36 mouse cellular contexts compared by ENCODE assay signal in the genomic region with DNA sequence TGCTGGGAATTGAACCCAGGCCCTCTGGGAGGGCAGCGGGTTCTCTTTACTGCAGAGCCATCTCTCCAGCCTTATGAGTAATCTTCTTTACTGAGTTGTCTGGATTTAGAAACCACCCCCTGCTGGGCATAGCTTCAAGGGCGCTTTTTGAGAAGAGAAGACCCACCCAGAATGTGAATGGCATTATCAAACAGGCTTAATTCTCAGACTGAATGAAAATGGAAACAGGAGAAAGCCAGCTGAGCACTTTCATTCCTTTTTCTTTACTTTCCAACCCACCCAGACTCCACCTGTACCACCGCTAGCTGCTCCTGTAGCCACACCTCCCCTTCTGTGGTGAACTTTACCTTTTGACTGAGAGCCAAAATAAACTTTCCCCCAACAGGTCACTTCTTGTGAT. TPM values are rescaled to one million over a fixed set of nuclear protein-coding genes. Genes with fewer than 3 reads are reported as not detected.
DNase-seq lines count a peak whose midpoint lies in the region; ATAC-seq and TF ChIP-seq lines count a peak whose summit lies in the region.
"Had no signal": no experiment of that assay in that cellular context is flagged by ENCODE, and none has a peak within 500 bp of the region (broad histone marks: within the 10 kb centered on the region; RNA-seq: fewer than 3 reads in every experiment).

No protein-coding gene starts in this region.

- H3K9ac ChIP-seq in liver, postnatal 0 days (replicated peaks) = no peak overlapping the region
- no peak overlapping the region for H3K9ac ChIP-seq in liver, embryonic 11.5 days (ENCODE audit: low read depth, low read length)
- no peak overlapping the region; the same call in 1 of the 2 replicates for H3K9ac ChIP-seq in ES-E14 (ENCODE audit: insufficient read depth, low read depth, low read length, poor library complexity, severe bottlenecking)
- no peak overlapping the region for H3K9ac ChIP-seq in forebrain, embryonic 12.5 days
- H3K9ac ChIP-seq: embryonic facial prominence, embryonic 12.5 days; embryonic facial prominence, embryonic 15.5 days; forebrain, embryonic 13.5 days; forebrain, postnatal 0 days; hindbrain, embryonic 12.5 days; hindbrain, embryonic 15.5 days had no signal

- H3K4me3 ChIP-seq in kidney, adult 2 months (ENCODE audit: insufficient read depth, low read depth, low read length) = no peak overlapping the region
- no peak overlapping the region for H3K4me3 ChIP-seq in liver, postnatal 0 days (ENCODE audit: low read depth, low read length)
- H3K4me3 ChIP-seq in liver, embryonic 11.5 days (ENCODE audit: low read depth, low read length) = no peak overlapping the region
- H3K4me3 ChIP-seq in ES-E14 (ENCODE audit: insufficient read depth in 1 of 2, low read depth in 1 of 2, low read length in 2 of 2, poor library complexity in 1 of 2, severe bottlenecking in 1 of 2) = no peak overlapping the region
- no peak overlapping the region for H3K4me3 ChIP-seq in forebrain, embryonic 12.5 days (replicated peaks)
- H3K4me3 ChIP-seq: embryonic facial prominence, embryonic 12.5 days; embryonic facial prominence, embryonic 15.5 days; forebrain, embryonic 13.5 days; gastrocnemius, adult 2 months; hindbrain, embryonic 12.5 days; hindbrain, embryonic 15.5 days had no signal

- no peak for TF ChIP-seq CTCF in kidney, adult 2 months (conservative IDR thresholded peaks at IDR 0.05; ENCODE audit: insufficient read depth, insufficient read length, low read depth, low read length)
- TF ChIP-seq CTCF in liver, postnatal 0 days (IDR thresholded peaks at IDR 0.05; ENCODE audit: low read depth) = no peak

- H3K27me3 ChIP-seq in kidney, adult 2 months (replicated peaks; ENCODE audit: control insufficient read depth, insufficient read depth, low read length) = no peaks in the 10 kb centered on the region
- no peaks in the 10 kb centered on the region for H3K27me3 ChIP-seq in liver, postnatal 0 days (ENCODE audit: insufficient read depth, low read length)
- H3K27me3 ChIP-seq in liver, embryonic 11.5 days (replicated peaks; ENCODE audit: control insufficient read depth, insufficient read depth, low read length) = no peaks in the 10 kb centered on the region
- H3K27me3 ChIP-seq in forebrain, embryonic 12.5 days = no peaks in the 10 kb centered on the region; the same call in 1 of the 2 replicates
- H3K27me3 ChIP-seq: CH12.LX; embryonic facial prominence, embryonic 12.5 days; embryonic facial prominence, embryonic 15.5 days; forebrain, embryonic 13.5 days; hindbrain, embryonic 12.5 days; hindbrain, embryonic 15.5 days had no signal

- in situ Hi-C loops in ES-E14 (cut with MboI; ENCODE audit: low sequenced_read_pairs in 2 of 2, unreplicated experiment in 2 of 2) = no loop called here

- H3K4me2 ChIP-seq in liver, postnatal 0 days (ENCODE audit: low read depth, low read length) = peak overlapping the region; percentile 27; the same call in 1 of the 2 replicates
- no peak overlapping the region for H3K4me2 ChIP-seq in liver, embryonic 11.5 days
- no peak overlapping the region for H3K4me2 ChIP-seq in forebrain, embryonic 12.5 days
- H3K4me2 ChIP-seq: embryonic facial prominence, embryonic 12.5 days; embryonic facial prominence, embryonic 15.5 days; forebrain, embryonic 13.5 days; heart, embryonic 11.5 days; hindbrain, embryonic 12.5 days; hindbrain, embryonic 15.5 days had no signal

- H3K9me3 ChIP-seq in liver, postnatal 0 days (ENCODE audit: low read length) = no peaks in the 10 kb centered on the region
- H3K9me3 ChIP-seq in liver, embryonic 11.5 days (ENCODE audit: control insufficient read depth, low read length) = no peaks in the 10 kb centered on the region
- no peaks in the 10 kb centered on the region for H3K9me3 ChIP-seq in ES-E14 (ENCODE audit: control insufficient read depth, insufficient read depth, low read depth, low read length)
- H3K9me3 ChIP-seq in forebrain, embryonic 12.5 days = no peaks in the 10 kb centered on the region
- H3K9me3 ChIP-seq: embryonic facial prominence, embryonic 12.5 days; embryonic facial prominence, embryonic 15.5 days; forebrain, embryonic 13.5 days; hindbrain, embryonic 12.5 days; hindbrain, embryonic 15.5 days had no signal

- no peak overlapping the region for H3K27ac ChIP-seq in kidney, adult 2 months (ENCODE audit: insufficient read depth, low read depth, low read length)
- H3K27ac ChIP-seq in liver, postnatal 0 days (ENCODE audit: low read depth) = no peak overlapping the region
- H3K27ac ChIP-seq in liver, embryonic 11.5 days (ENCODE audit: low read depth, low read length) = no peak overlapping the region
- peak overlapping the region; percentile 96; the same call in 1 of the 2 replicates for H3K27ac ChIP-seq in ES-E14 (ENCODE audit: insufficient read depth, low read depth, low read length, poor library complexity, severe bottlenecking)
- H3K27ac ChIP-seq in forebrain, embryonic 12.5 days = no peak overlapping the region
- H3K27ac ChIP-seq: embryonic facial prominence, embryonic 12.5 days; embryonic facial prominence, embryonic 15.5 days; forebrain, embryonic 13.5 days; gastrocnemius, adult 2 months; hindbrain, embryonic 12.5 days; hindbrain, embryonic 15.5 days had no signal

- no peak for TF ChIP-seq EP300 in liver, postnatal 0 days (IDR thresholded peaks at IDR 0.05; ENCODE audit: low read depth)

- H3K4me1 ChIP-seq in kidney, adult 2 months (ENCODE audit: control insufficient read depth, insufficient read depth, low read length) = no peaks in the 10 kb centered on the region; the same call in 1 of the 2 replicates
- H3K4me1 ChIP-seq in liver, postnatal 0 days (ENCODE audit: insufficient read depth) = no peaks in the 10 kb centered on the region
- H3K4me1 ChIP-seq in liver, embryonic 11.5 days (replicated peaks; ENCODE audit: control insufficient read depth, insufficient read depth, low read length) = no peaks in the 10 kb centered on the region
- H3K4me1 ChIP-seq in ES-E14 (ENCODE audit: control insufficient read depth in 2 of 2, insufficient read depth in 2 of 2, low read length in 2 of 2, poor library complexity in 1 of 2) = peaks cover 18 to 25% of the 10 kb centered on the region in 2 experiments
- H3K4me1 ChIP-seq in forebrain, embryonic 12.5 days = no peaks in the 10 kb centered on the region
- H3K4me1 ChIP-seq: embryonic facial prominence, embryonic 15.5 days; forebrain, embryonic 13.5 days; hindbrain, embryonic 12.5 days; hindbrain, embryonic 15.5 days had no signal

- H3K36me3 ChIP-seq in kidney, adult 2 months (ENCODE audit: control insufficient read depth, insufficient read depth, low read length) = no peaks in the 10 kb centered on the region
- H3K36me3 ChIP-seq in liver, postnatal 0 days (replicated peaks; ENCODE audit: insufficient read depth, low read length) = no peaks in the 10 kb centered on the region
- no peaks in the 10 kb centered on the region for H3K36me3 ChIP-seq in liver, embryonic 11.5 days (ENCODE audit: control insufficient read depth, insufficient read depth, low read length)
- H3K36me3 ChIP-seq in ES-E14 (ENCODE audit: control insufficient read depth, insufficient read depth, low read length, poor library complexity, severe bottlenecking) = no peaks in the 10 kb centered on the region
- H3K36me3 ChIP-seq in forebrain, embryonic 12.5 days (replicated peaks) = no peaks in the 10 kb centered on the region
- H3K36me3 ChIP-seq: embryonic facial prominence, embryonic 12.5 days; embryonic facial prominence, embryonic 15.5 days; hindbrain, embryonic 12.5 days; hindbrain, embryonic 15.5 days had no signal

- 70% methylated on average over 3 of the region's 3 CpGs for WGBS in kidney, adult 2 months
- WGBS in liver, postnatal 0 days (ENCODE audit: insufficient replicate concordance) = 61% methylated on average over 3 of the region's 3 CpGs
- WGBS in liver, embryonic 11.5 days = 71% methylated on average over 3 of the region's 3 CpGs
- 51% methylated on average over 3 of the region's 3 CpGs for WGBS in forebrain, embryonic 12.5 days

- TF ChIP-seq POLR2A in kidney, adult 2 months (IDR thresholded peaks at IDR 0.05; ENCODE audit: low read depth, low read length) = no peak

- 0 out of 2 replicates have a peak, but pooled peaks have one; percentile 40 for ATAC-seq in liver, postnatal 0 days
- ATAC-seq in liver, embryonic 11.5 days (replicated peaks; ENCODE audit: low FRiP score) = no peak
- no peak for ATAC-seq in forebrain, embryonic 12.5 days (ENCODE audit: low FRiP score)
- ATAC-seq: forebrain, embryonic 13.5 days; forebrain, postnatal 0 days had no signal

- peak; percentile 26 for DNase-seq in kidney, adult 2 months
- DNase-seq in kidney, adult 18-20 months = no peak
- no peak for DNase-seq in liver, postnatal 0 days
- no peak for DNase-seq in liver, embryonic 11.5 days (ENCODE audit: low spot score)
- DNase-seq in ES-E14 (ENCODE audit: low read depth, low spot score) = peak; percentile 88
- peak; percentile 27 for DNase-seq in brain, adult 2 months (ENCODE audit: low read depth, low spot score)
- no peak for DNase-seq in testis, postnatal 10 days (ENCODE audit: low spot score)
- DNase-seq: adrenal gland, postnatal 10 days; adrenal gland, postnatal 36 days; B cell, adult 2 months; cerebellum, adult 11 months; cerebellum, adult 2 months; cerebellum, adult 9-11 months; cerebellum, postnatal 25 days; forebrain, postnatal 0 days; gastrocnemius, adult 2 months; gastrocnemius, postnatal 14 days; heart, adult 11 months had no signal

RNA-seq across cellular contexts. Expression of gene Zfp57, which starts 5.5 kb away (rescaled TPM):
- 2.0 and 3.0 TPM in 2 replicates for polyA plus RNA-seq in kidney, adult 2 months (2012; rRNA removed)
- 1.4 and 2.3 TPM in 2 replicates for polyA plus RNA-seq in liver, postnatal 0 days (2015; fragmentation: Nextera tagmentation; extraction: Ambion mirVana)
- 28.3 and 28.8 TPM in 2 replicates for polyA plus RNA-seq in liver, embryonic 11.5 days (2014; fragmentation: Nextera tagmentation; extraction: Ambion mirVana)
- total RNA-seq in ES-E14 (2012; rRNA removed) = 360 and 437 TPM in 2 replicates
- 193 and 197 TPM in 2 replicates for polyA plus RNA-seq in forebrain, embryonic 12.5 days (2016; fragmentation: Nextera tagmentation; extraction: Ambion mirVana)
- total RNA-seq: CH12.LX, MEL had no signal

RNA-seq across cellular contexts. Expression of gene H2-M5, which starts 6.1 kb away (rescaled TPM):
- 0.03 and 0.08 TPM in 2 replicates for polyA plus RNA-seq in kidney, adult 2 months (2012; rRNA removed)
- 0.04 TPM in 1 of 2 replicates, not detected in the other for polyA plus RNA-seq in liver, postnatal 0 days (2015; fragmentation: Nextera tagmentation; extraction: Ambion mirVana)
- polyA plus RNA-seq in liver, embryonic 11.5 days (2014; fragmentation: Nextera tagmentation; extraction: Ambion mirVana) = 0.08 and 0.09 TPM in 2 replicates
- total RNA-seq in ES-E14 (2012; rRNA removed) = 49.4 and 55.4 TPM in 2 replicates
- 1.3 and 1.6 TPM in 2 replicates for polyA plus RNA-seq in forebrain, embryonic 12.5 days (2016; fragmentation: Nextera tagmentation; extraction: Ambion mirVana)
- total RNA-seq: adrenal gland, adult 18-20 months; adrenal gland, postnatal 10 days; adrenal gland, postnatal 36 days; common myeloid progenitor, adult 5-6 weeks; gastrocnemius, postnatal 14 days; heart, postnatal 25 days; hematopoietic stem cell, adult 5-6 weeks; MEL had no signal
- polyA plus RNA-seq: heart, postnatal 0 days had no signal

RNA-seq across cellular contexts. Expression of gene 2410137M14Rik, which starts 14.4 kb away (rescaled TPM):
- polyA plus RNA-seq in kidney, adult 2 months (2012; rRNA removed) = 0.25 TPM in 1 of 2 replicates, not detected in the other
- polyA plus RNA-seq in liver, postnatal 0 days (2015; fragmentation: Nextera tagmentation; extraction: Ambion mirVana) = not detected in 2 replicates
- polyA plus RNA-seq in liver, embryonic 11.5 days (2014; fragmentation: Nextera tagmentation; extraction: Ambion mirVana) = not detected in 2 replicates
- 14.8 and 16.9 TPM in 2 replicates for total RNA-seq in ES-E14 (2012; rRNA removed)
- polyA plus RNA-seq in forebrain, embryonic 12.5 days (2016; fragmentation: Nextera tagmentation; extraction: Ambion mirVana) = not detected in 2 replicates
- total RNA-seq: adrenal gland, adult 18-20 months; adrenal gland, postnatal 10 days; adrenal gland, postnatal 36 days; CH12.LX; common myeloid progenitor, adult 5-6 weeks; gastrocnemius, postnatal 4 days; hematopoietic stem cell, adult 5-6 weeks; MEL had no signal
- polyA plus RNA-seq: embryonic facial prominence, embryonic 12.5 days; embryonic facial prominence, embryonic 15.5 days; heart, embryonic 11.5 days; heart, embryonic 14.5 days; intestine, embryonic 14.5 days had no signal

RNA-seq across cellular contexts. Expression of gene Mog, which starts 27.8 kb away (rescaled TPM):
- not detected in 2 replicates for polyA plus RNA-seq in kidney, adult 2 months (2012; rRNA removed)
- not detected in 2 replicates for polyA plus RNA-seq in liver, postnatal 0 days (2015; fragmentation: Nextera tagmentation; extraction: Ambion mirVana)
- polyA plus RNA-seq in liver, embryonic 11.5 days (2014; fragmentation: Nextera tagmentation; extraction: Ambion mirVana) = 0.14 TPM in 1 of 2 replicates, not detected in the other
- total RNA-seq in ES-E14 (2012; rRNA removed) = 0.62 and 0.85 TPM in 2 replicates
- 1.1 and 1.2 TPM in 2 replicates for polyA plus RNA-seq in forebrain, embryonic 12.5 days (2016; fragmentation: Nextera tagmentation; extraction: Ambion mirVana)
- total RNA-seq: adrenal gland, adult 18-20 months; adrenal gland, postnatal 10 days; adrenal gland, postnatal 36 days; CH12.LX; common myeloid progenitor, adult 5-6 weeks; forebrain, postnatal 0 days; gastrocnemius, adult 2 months; gastrocnemius, postnatal 14 days; gastrocnemius, postnatal 4 days; heart, adult 8-10 months; heart, postnatal 25 days; hematopoietic stem cell, adult 5-6 weeks; MEL had no signal
- polyA plus RNA-seq: embryonic facial prominence, embryonic 15.5 days; heart, embryonic 11.5 days; heart, embryonic 14.5 days; heart, postnatal 0 days had no signal

RNA-seq across cellular contexts. Expression of gene Znrd1as, which starts 37.1 kb away (rescaled TPM):
- 3.1 and 4.2 TPM in 2 replicates for polyA plus RNA-seq in kidney, adult 2 months (2012; rRNA removed)
- polyA plus RNA-seq in liver, postnatal 0 days (2015; fragmentation: Nextera tagmentation; extraction: Ambion mirVana) = 4.1 and 5.6 TPM in 2 replicates
- polyA plus RNA-seq in liver, embryonic 11.5 days (2014; fragmentation: Nextera tagmentation; extraction: Ambion mirVana) = 5.4 and 6.6 TPM in 2 replicates
- 13.8 and 15.1 TPM in 2 replicates for total RNA-seq in ES-E14 (2012; rRNA removed)
- 7.1 and 7.7 TPM in 2 replicates for polyA plus RNA-seq in forebrain, embryonic 12.5 days (2016; fragmentation: Nextera tagmentation; extraction: Ambion mirVana)

Comparison
In these comparisons a context has a peak if more than half of its experiments do, and no peak if none do; other contexts are left out.
1. DNase-seq: peak in kidney, adult 2 months (single experiment), ES-E14 (single experiment) and brain, adult 2 months (single experiment); none in kidney, adult 18-20 months (single experiment), liver, postnatal 0 days (single experiment), liver, embryonic 11.5 days (single experiment) and testis, postnatal 10 days (single experiment).